Mouse (Mus musculus) gastrocnemius, postnatal 4 days (tissue): Measurements from ENCODE around the gene Ranbp6. TPM values are rescaled to one million over a fixed set of nuclear protein-coding genes. Genes with fewer than 3 reads are reported as not detected.
A peak's percentile ranks its signal among the peaks of the same experiment; 100 is the strongest.

Experiments
- DNase-seq, 2 experiments: peaks; one replicate each; pipeline ENCODE4 v3.0.0; 2021 to 2022; ENCODE audit warnings: low spot score in 2 of 2, mixed read lengths in 2 of 2
- long read RNA-seq, 2 experiments: library from polyadenylated mRNA; stranded (forward); transcript quantifications; one replicate each; pipeline ENCODE4 v2.0.0; 2021
- total RNA-seq, 2 experiments: library from RNA; stranded (reverse); gene quantifications; 2 replicates each; pipeline ENCODE4 v1.2.3; 2021

Gene Ranbp6
- total RNA-seq, result 10 to 100 TPM; 10.2 to 12.4 TPM
- long read RNA-seq, experiment 1, full-length matches to known transcripts, result 11 of 11 reads
- long read RNA-seq, experiment 1, partial matches to known transcripts, result 0 of 11 reads
- long read RNA-seq, experiment 1, other reads (novel, unspliced or antisense), result 0 of 11 reads
- long read RNA-seq, experiment 2, full-length matches to known transcripts, result 15 of 17 reads
- long read RNA-seq, experiment 2, partial matches to known transcripts, result 0 of 17 reads
- long read RNA-seq, experiment 2, other reads (novel, unspliced or antisense), result 2 of 17 reads

- DNase-seq, result peak; percentile 87 to 92
Observed at GRCm38 (mm10) chr19:29812581-29813460, at the start of gene Ranbp6. Ranbp6 (minus strand) TSS chr19:29812974.

- no peak for DNase-seq
Observed at GRCm38 (mm10) chr19:29860816-29861215, 48.0 kb upstream of the Ranbp6 start.

- no peak for DNase-seq
Observed at GRCm38 (mm10) chr19:29857267-29857666, 44.5 kb upstream of the Ranbp6 start.

GRCm38 (mm10) chr19:29853711-29854110 lies 40.9 kb upstream of the Ranbp6 start:
- DNase-seq, result no peak

- no peak for DNase-seq
Observed at GRCm38 (mm10) chr19:29851036-29851690, 38.4 kb upstream of the Ranbp6 start.

GRCm38 (mm10) chr19:29849924-29850551 lies 37.3 kb upstream of the Ranbp6 start:
- DNase-seq, result no peak

- DNase-seq, result peak in 1 of 2 experiments; percentile 19
Observed at GRCm38 (mm10) chr19:29844036-29844661, 31.4 kb upstream of the Ranbp6 start.

GRCm38 (mm10) chr19:29843641-29844035 lies 30.9 kb upstream of the Ranbp6 start:
- peak in 1 of 2 experiments; percentile 18 for DNase-seq

GRCm38 (mm10) chr19:29842973-29843372 lies 30.2 kb upstream of the Ranbp6 start:
- no peak for DNase-seq

- DNase-seq, result no peak
Observed at GRCm38 (mm10) chr19:29840642-29841041, 27.9 kb upstream of the Ranbp6 start.

GRCm38 (mm10) chr19:29838636-29839135 lies 25.9 kb upstream of the Ranbp6 start:
- no peak for DNase-seq

- DNase-seq, result no peak
Observed at GRCm38 (mm10) chr19:29838171-29838570, 25.4 kb upstream of the Ranbp6 start.

GRCm38 (mm10) chr19:29835364-29836034 lies 22.7 kb upstream of the Ranbp6 start:
- DNase-seq, result no peak

GRCm38 (mm10) chr19:29830911-29831310 lies 18.1 kb upstream of the Ranbp6 start:
- DNase-seq, result no peak

- DNase-seq, result no peak
Observed at GRCm38 (mm10) chr19:29828558-29828957, 15.8 kb upstream of the Ranbp6 start.

- no peak for DNase-seq
Observed at GRCm38 (mm10) chr19:29826686-29827085, 13.9 kb upstream of the Ranbp6 start.

- no peak for DNase-seq
Observed at GRCm38 (mm10) chr19:29825003-29825402, 12.2 kb upstream of the Ranbp6 start.

GRCm38 (mm10) chr19:29824034-29824700 lies 11.4 kb upstream of the Ranbp6 start:
- peak; percentile 28 to 59 for DNase-seq

- no peak for DNase-seq
Observed at GRCm38 (mm10) chr19:29823456-29824010, 10.8 kb upstream of the Ranbp6 start.
